8 mouse cellular contexts compared by ENCODE assay signal in genomic region chr2:30676833-30677459, GRCm38 (mm10).
DNase-seq lines count a peak whose midpoint lies in the region; ATAC-seq and TF ChIP-seq lines count a peak whose summit lies in the region.

No protein-coding gene starts in this region.

- ATAC-seq in forebrain, embryonic 15.5 days (replicated peaks): peak; percentile 82
- ATAC-seq in lung, embryonic 15.5 days (ENCODE audit: borderline replicate concordance, extremely low read depth, low FRiP score, low TSS enrichment): peak; percentile 80

- peak overlapping the region; percentile 30 to 50; a peak in 3 of 4 replicates for H3K4me3 ChIP-seq in ES-E14 (ENCODE audit: insufficient read depth in 1 of 2, low read depth in 1 of 2, low read length in 2 of 2, poor library complexity in 1 of 2, severe bottlenecking in 1 of 2)
- peak overlapping the region; percentile 28 for H3K4me3 ChIP-seq in forebrain, embryonic 15.5 days
- peak overlapping the region; percentile 49 for H3K4me3 ChIP-seq in hindbrain, embryonic 10.5 days
- peak overlapping the region; percentile 31 for H3K4me3 ChIP-seq in lung, embryonic 15.5 days

- under 1% methylated on average over 42 of the region's 44 CpGs for WGBS in forebrain, embryonic 15.5 days
- under 1% methylated on average over 44 of the region's 44 CpGs for WGBS in hindbrain, embryonic 10.5 days
- WGBS in lung, embryonic 15.5 days: under 1% methylated on average over 44 of the region's 44 CpGs

- H3K36me3 ChIP-seq in ES-E14 (ENCODE audit: control insufficient read depth, insufficient read depth, low read length, poor library complexity, severe bottlenecking): no peaks in the 10 kb centered on the region
- no peaks in the 10 kb centered on the region for H3K36me3 ChIP-seq in forebrain, embryonic 15.5 days
- no peaks in the 10 kb centered on the region for H3K36me3 ChIP-seq in hindbrain, embryonic 10.5 days
- no peaks in the 10 kb centered on the region for H3K36me3 ChIP-seq in lung, embryonic 15.5 days

- no peak for DNase-seq in ES-E14 (ENCODE audit: low read depth, low spot score)
- peak; percentile 68 for DNase-seq in cerebellum, adult 11 months
- peak; percentile 71 for DNase-seq in hindbrain, embryonic 10.5 days (ENCODE audit: low spot score)
- peak; percentile 68 to 79 for DNase-seq in layer of hippocampus, postnatal 10 days (ENCODE audit: low spot score in 2 of 2)
- DNase-seq in retina, embryonic 14.5 days (ENCODE audit: low spot score): peak; percentile 65
- DNase-seq in thymus, postnatal 14 days: no peak

- no peaks in the 10 kb centered on the region for H3K9me3 ChIP-seq in ES-E14 (ENCODE audit: control insufficient read depth, insufficient read depth, low read depth, low read length)
- H3K9me3 ChIP-seq in forebrain, embryonic 15.5 days: no peaks in the 10 kb centered on the region
- peaks cover 18% of the 10 kb centered on the region for H3K9me3 ChIP-seq in hindbrain, embryonic 10.5 days
- H3K9me3 ChIP-seq in lung, embryonic 15.5 days: peaks cover 4% of the 10 kb centered on the region; the same call in 1 of the 2 replicates

- no peak overlapping the region for H3K9ac ChIP-seq in ES-E14 (ENCODE audit: insufficient read depth, low read depth, low read length, poor library complexity, severe bottlenecking)
- peak overlapping the region; percentile 55 for H3K9ac ChIP-seq in forebrain, embryonic 15.5 days (replicated peaks)
- H3K9ac ChIP-seq in lung, embryonic 15.5 days: peak overlapping the region; percentile 42

- peak overlapping the region; percentile 50 for H3K4me2 ChIP-seq in forebrain, embryonic 15.5 days (replicated peaks)
- peak overlapping the region; percentile 63 for H3K4me2 ChIP-seq in lung, embryonic 15.5 days

- in situ Hi-C loops in ES-E14 (cut with MboI; ENCODE audit: low sequenced_read_pairs in 2 of 2, unreplicated experiment in 2 of 2): no loop called here

- no peak overlapping the region for H3K27ac ChIP-seq in ES-E14 (ENCODE audit: insufficient read depth, low read depth, low read length, poor library complexity, severe bottlenecking)
- peak overlapping the region; percentile 97 for H3K27ac ChIP-seq in forebrain, embryonic 15.5 days (replicated peaks)
- peak overlapping the region; percentile 91 for H3K27ac ChIP-seq in hindbrain, embryonic 10.5 days
- H3K27ac ChIP-seq in lung, embryonic 15.5 days: peak overlapping the region; percentile 96

- peaks cover 0 to 10% of the 10 kb centered on the region in 2 experiments; a peak in 1 of 4 replicates for H3K4me1 ChIP-seq in ES-E14 (ENCODE audit: control insufficient read depth in 2 of 2, insufficient read depth in 2 of 2, low read length in 2 of 2, poor library complexity in 1 of 2)
- peaks cover 31% of the 10 kb centered on the region for H3K4me1 ChIP-seq in forebrain, embryonic 15.5 days
- peaks cover 39% of the 10 kb centered on the region for H3K4me1 ChIP-seq in hindbrain, embryonic 10.5 days (replicated peaks)
- peaks cover 25% of the 10 kb centered on the region for H3K4me1 ChIP-seq in lung, embryonic 15.5 days

- H3K27me3 ChIP-seq in forebrain, embryonic 15.5 days: no peaks in the 10 kb centered on the region
- H3K27me3 ChIP-seq in hindbrain, embryonic 10.5 days (ENCODE audit: insufficient read depth, poor library complexity, severe bottlenecking): peaks cover 24% of the 10 kb centered on the region
- H3K27me3 ChIP-seq in lung, embryonic 15.5 days: no peaks in the 10 kb centered on the region

TF ChIP-seq in ES-E14, 5 proteins besides CTCF, POLR2A, EP300 and RAD21:
- TF ChIP-seq ZNF384 (IDR thresholded peaks at IDR 0.05; ENCODE audit: low read depth, low read length) (no peak), MAFK (IDR thresholded peaks at IDR 0.05; ENCODE audit: insufficient read depth, low read depth, low read length) (no peak), ZC3H11A (IDR thresholded peaks at IDR 0.05; ENCODE audit: borderline replicate concordance, low read depth, low read length) (no peak), CHD2 (IDR thresholded peaks at IDR 0.05; ENCODE audit: low read depth, low read length) (no peak), HCFC1 (IDR thresholded peaks at IDR 0.05; ENCODE audit: borderline replicate concordance, insufficient read depth, low read length) (no peak)

Comparison
In these comparisons a context has a peak if more than half of its experiments do, and no peak if none do; other contexts are left out.
1. DNase-seq: peak in cerebellum, adult 11 months (single experiment), hindbrain, embryonic 10.5 days (single experiment), layer of hippocampus, postnatal 10 days (2 of 2) and retina, embryonic 14.5 days (single experiment); none in ES-E14 (single experiment) and thymus, postnatal 14 days (single experiment).
2. Peak in every context shown above with its lines, with median percentiles within 50 percentile points of each other: H3K4me3 ChIP-seq.